Mouse (Mus musculus) ovary, adult 18-20 months (tissue): Measurements from ENCODE around the gene Nav2.

Experiments
- DNase-seq: peaks from one replicate; pipeline ENCODE4 v3.0.0; 2022; ENCODE audit warnings: low spot score, mixed read lengths

The Nav2 gene

GRCm38 (mm10) chr7:49252444-49252843 is 343.9 kb downstream of the Nav2 start:
- DNase-seq, result no peak

GRCm38 (mm10) chr7:49252902-49253301 is 344.4 kb downstream of the Nav2 start:
- DNase-seq, result no peak

GRCm38 (mm10) chr7:49255053-49255452 is 346.5 kb downstream of the Nav2 start:
- no peak for DNase-seq

- DNase-seq, result no peak
Observed at GRCm38 (mm10) chr7:49257234-49257906, 348.9 kb downstream of the Nav2 start.

- DNase-seq, result no peak
Observed at GRCm38 (mm10) chr7:49258088-49258487, 349.6 kb downstream of the Nav2 start.

GRCm38 (mm10) chr7:49261941-49262511 is 353.5 kb downstream of the Nav2 start:
- DNase-seq, result no peak

GRCm38 (mm10) chr7:49266422-49266821 is 357.9 kb downstream of the Nav2 start:
- peak; percentile 68 for DNase-seq

GRCm38 (mm10) chr7:49267621-49268325 is 359.3 kb downstream of the Nav2 start:
- no peak for DNase-seq

GRCm38 (mm10) chr7:49268401-49268921 is 359.9 kb downstream of the Nav2 start:
- no peak for DNase-seq

GRCm38 (mm10) chr7:49270855-49271254 is 362.3 kb downstream of the Nav2 start:
- DNase-seq, result no peak

GRCm38 (mm10) chr7:49272445-49273439 is 364.2 kb downstream of the Nav2 start:
- peak; percentile 44 for DNase-seq

GRCm38 (mm10) chr7:49273907-49274656 is 365.6 kb downstream of the Nav2 start:
- no peak for DNase-seq

- no peak for DNase-seq
Observed at GRCm38 (mm10) chr7:49274676-49275075, 366.2 kb downstream of the Nav2 start.

GRCm38 (mm10) chr7:49276163-49276562 is 367.6 kb downstream of the Nav2 start:
- DNase-seq, result no peak

GRCm38 (mm10) chr7:49277685-49278084 is 369.2 kb downstream of the Nav2 start:
- DNase-seq, result no peak

GRCm38 (mm10) chr7:49278531-49278930 is 370.0 kb downstream of the Nav2 start:
- DNase-seq, result no peak

- peak; percentile 42 for DNase-seq
Observed at GRCm38 (mm10) chr7:49280427-49280826, 371.9 kb downstream of the Nav2 start.

- DNase-seq, result no peak
Observed at GRCm38 (mm10) chr7:49282446-49282845, 373.9 kb downstream of the Nav2 start.

GRCm38 (mm10) chr7:49283507-49284361 is 375.2 kb downstream of the Nav2 start:
- DNase-seq, result no peak

GRCm38 (mm10) chr7:49288186-49288585 is 379.7 kb downstream of the Nav2 start:
- no peak for DNase-seq
